Mouse (Mus musculus): Measurements from ENCODE around the gene Dmxl2. TPM values are rescaled to one million over a fixed set of nuclear protein-coding genes. Genes with fewer than 3 reads are reported as not detected.

Dmxl2 gene
- polyA plus RNA-seq, 1 experiment from 2014 or later: 0.92 TPM

- Histone ChIP-seq H3K4me1 (replicated peaks) (0 out of 2 replicates have a peak, but pooled peaks cover 4% of the 10 kb centered on the region), H3K27ac (no peak overlapping the region), H3K4me2 (no peak overlapping the region), H3K9ac (no peak overlapping the region), H3K36me3 (no peaks in the 10 kb centered on the region), H3K27me3 (peaks cover 43% of the 10 kb centered on the region), H3K4me3 (replicated peaks) (no peak overlapping the region), H3K9me3 (replicated peaks) (no peaks in the 10 kb centered on the region)
- ATAC-seq (ENCODE audit: low read depth) (no peak), DNase-seq (no peak)
- WGBS (ENCODE audit: insufficient replicate concordance): 67% methylated on average over 6 of the region's 6 CpGs
Observed at GRCm38 (mm10) chr9:54499291-54499690, 2.1 kb downstream of the Dmxl2 start.

GRCm38 (mm10) chr9:54490431-54490830, 11.0 kb downstream of the Dmxl2 start:
- Histone ChIP-seq H3K4me1 (replicated peaks) (peaks cover 6% of the 10 kb centered on the region; the same call in 1 of the 2 replicates), H3K4me2 (no peak overlapping the region)

GRCm38 (mm10) chr9:54489599-54489998, 11.8 kb downstream of the Dmxl2 start:
- DNase-seq (no peak), ATAC-seq (ENCODE audit: low read depth) (no peak)
- no peak overlapping the region for H3K4me3 ChIP-seq (replicated peaks)
- H3K36me3 ChIP-seq: no peaks in the 10 kb centered on the region
- no peak overlapping the region for H3K9ac ChIP-seq
- H3K27ac ChIP-seq: no peak overlapping the region
- no peaks in the 10 kb centered on the region for H3K9me3 ChIP-seq (replicated peaks)
- WGBS (ENCODE audit: insufficient replicate concordance): 22% methylated on average over 2 of the region's 2 CpGs
- no peak overlapping the region for H3K4me2 ChIP-seq
- H3K4me1 ChIP-seq (replicated peaks): peaks cover 14% of the 10 kb centered on the region
- no peaks in the 10 kb centered on the region for H3K27me3 ChIP-seq

More at GRCm38 (mm10) chr9:54490431-54490830, 11.0 kb downstream of the Dmxl2 start:
- DNase-seq: no peak
- Histone ChIP-seq H3K36me3 (no peaks in the 10 kb centered on the region), H3K4me3 (replicated peaks) (no peak overlapping the region), H3K27ac (no peak overlapping the region), H3K9ac (no peak overlapping the region), H3K9me3 (replicated peaks) (no peaks in the 10 kb centered on the region), H3K27me3 (no peaks in the 10 kb centered on the region)
- ATAC-seq (ENCODE audit: low read depth): no peak
- WGBS (ENCODE audit: insufficient replicate concordance): 72% methylated on average over 2 of the region's 2 CpGs

GRCm38 (mm10) chr9:54484927-54485326, 16.5 kb downstream of the Dmxl2 start:
- WGBS (ENCODE audit: insufficient replicate concordance): 38% methylated on average over 2 of the region's 2 CpGs
- Histone ChIP-seq H3K9me3 (replicated peaks) (no peaks in the 10 kb centered on the region), H3K4me3 (replicated peaks) (no peak overlapping the region), H3K4me1 (replicated peaks) (peaks cover 33% of the 10 kb centered on the region), H3K27me3 (no peaks in the 10 kb centered on the region), H3K27ac (no peak overlapping the region), H3K36me3 (no peaks in the 10 kb centered on the region), H3K4me2 (no peak overlapping the region), H3K9ac (no peak overlapping the region)
- DNase-seq (no peak), ATAC-seq (ENCODE audit: low read depth) (no peak)

- Histone ChIP-seq H3K27ac (0 out of 2 replicates have a peak overlapping the region, but pooled peaks have one; percentile 44), H3K9ac (no peak overlapping the region), H3K4me1 (replicated peaks) (peaks cover 29% of the 10 kb centered on the region), H3K9me3 (replicated peaks) (no peaks in the 10 kb centered on the region), H3K4me3 (replicated peaks) (no peak overlapping the region), H3K36me3 (no peaks in the 10 kb centered on the region), H3K4me2 (0 out of 2 replicates have a peak overlapping the region, but pooled peaks have one; percentile 4), H3K27me3 (no peaks in the 10 kb centered on the region)
- ATAC-seq (ENCODE audit: low read depth) (peak; percentile 85), DNase-seq (peak; percentile 47)
- WGBS (ENCODE audit: insufficient replicate concordance): 33% methylated on average over 4 of the region's 4 CpGs
Observed at GRCm38 (mm10) chr9:54483215-54483614, 18.2 kb downstream of the Dmxl2 start.

- Histone ChIP-seq H3K27me3 (no peaks in the 10 kb centered on the region), H3K36me3 (no peaks in the 10 kb centered on the region), H3K9ac (no peak overlapping the region), H3K4me3 (replicated peaks) (no peak overlapping the region), H3K9me3 (replicated peaks) (no peaks in the 10 kb centered on the region), H3K27ac (no peak overlapping the region), H3K4me2 (no peak overlapping the region), H3K4me1 (replicated peaks) (peaks cover 29% of the 10 kb centered on the region)
- ATAC-seq (ENCODE audit: low read depth) (no peak), DNase-seq (no peak)
- 80% methylated on average over 4 of the region's 4 CpGs for WGBS (ENCODE audit: insufficient replicate concordance)
Observed at GRCm38 (mm10) chr9:54482763-54483162, 18.7 kb downstream of the Dmxl2 start.

- Histone ChIP-seq H3K27ac (no peak overlapping the region), H3K4me1 (replicated peaks) (peaks cover 26% of the 10 kb centered on the region), H3K9me3 (replicated peaks) (no peaks in the 10 kb centered on the region), H3K27me3 (no peaks in the 10 kb centered on the region), H3K36me3 (no peaks in the 10 kb centered on the region), H3K9ac (no peak overlapping the region), H3K4me2 (no peak overlapping the region), H3K4me3 (replicated peaks) (no peak overlapping the region)
- ATAC-seq (ENCODE audit: low read depth) (no peak), DNase-seq (no peak)
- 77% methylated on average over 1 of the region's 1 CpGs for WGBS (ENCODE audit: insufficient replicate concordance)
Observed at GRCm38 (mm10) chr9:54479054-54479453, 22.4 kb downstream of the Dmxl2 start.

GRCm38 (mm10) chr9:54478117-54478516, 23.3 kb downstream of the Dmxl2 start:
- no peak for DNase-seq
- 46% methylated on average over 3 of the region's 3 CpGs for WGBS (ENCODE audit: insufficient replicate concordance)
- H3K27ac ChIP-seq: no peak overlapping the region
- no peak overlapping the region for H3K4me2 ChIP-seq
- H3K4me3 ChIP-seq (replicated peaks): no peak overlapping the region
- H3K27me3 ChIP-seq: no peaks in the 10 kb centered on the region
- peaks cover 19% of the 10 kb centered on the region for H3K4me1 ChIP-seq (replicated peaks)
- no peaks in the 10 kb centered on the region for H3K9me3 ChIP-seq (replicated peaks)
- no peak for ATAC-seq (ENCODE audit: low read depth)
- H3K36me3 ChIP-seq: no peaks in the 10 kb centered on the region
- no peak overlapping the region for H3K9ac ChIP-seq

- DNase-seq (no peak), ATAC-seq (ENCODE audit: low read depth) (peak; percentile 79)
- Histone ChIP-seq H3K36me3 (no peaks in the 10 kb centered on the region), H3K9me3 (replicated peaks) (no peaks in the 10 kb centered on the region), H3K4me1 (replicated peaks) (peaks cover 9% of the 10 kb centered on the region; the same call in 1 of the 2 replicates), H3K4me3 (replicated peaks) (no peak overlapping the region), H3K9ac (no peak overlapping the region), H3K27me3 (no peaks in the 10 kb centered on the region), H3K4me2 (no peak overlapping the region), H3K27ac (no peak overlapping the region)
- WGBS (ENCODE audit: insufficient replicate concordance): 33% methylated on average over 5 of the region's 5 CpGs
Observed at GRCm38 (mm10) chr9:54474546-54474945, 26.9 kb downstream of the Dmxl2 start.

- Histone ChIP-seq H3K4me2 (no peak overlapping the region), H3K27ac (no peak overlapping the region), H3K36me3 (no peaks in the 10 kb centered on the region), H3K9me3 (replicated peaks) (no peaks in the 10 kb centered on the region), H3K9ac (no peak overlapping the region), H3K4me1 (replicated peaks) (peaks cover 9% of the 10 kb centered on the region; the same call in 1 of the 2 replicates), H3K27me3 (no peaks in the 10 kb centered on the region), H3K4me3 (replicated peaks) (no peak overlapping the region)
- no peak for DNase-seq
- no peak for ATAC-seq (ENCODE audit: low read depth)
- 66% methylated on average over 4 of the region's 4 CpGs for WGBS (ENCODE audit: insufficient replicate concordance)
Observed at GRCm38 (mm10) chr9:54474031-54474430, 27.4 kb downstream of the Dmxl2 start.

- WGBS (ENCODE audit: insufficient replicate concordance): 17% methylated on average over 3 of the region's 3 CpGs
- Histone ChIP-seq H3K36me3 (no peaks in the 10 kb centered on the region), H3K27me3 (no peaks in the 10 kb centered on the region), H3K27ac (no peak overlapping the region), H3K4me2 (no peak overlapping the region), H3K4me3 (replicated peaks) (no peak overlapping the region), H3K9ac (no peak overlapping the region), H3K4me1 (replicated peaks) (peaks cover 9% of the 10 kb centered on the region; the same call in 1 of the 2 replicates), H3K9me3 (replicated peaks) (no peaks in the 10 kb centered on the region)
- no peak for DNase-seq
- no peak for ATAC-seq (ENCODE audit: low read depth)
Observed at GRCm38 (mm10) chr9:54472784-54473183, 28.6 kb downstream of the Dmxl2 start.

GRCm38 (mm10) chr9:54469339-54469738, 32.1 kb downstream of the Dmxl2 start:
- Histone ChIP-seq H3K27ac (no peak overlapping the region), H3K9ac (no peak overlapping the region), H3K9me3 (replicated peaks) (no peaks in the 10 kb centered on the region), H3K4me3 (replicated peaks) (no peak overlapping the region), H3K4me2 (no peak overlapping the region), H3K36me3 (no peaks in the 10 kb centered on the region), H3K27me3 (no peaks in the 10 kb centered on the region), H3K4me1 (replicated peaks) (peaks cover 5% of the 10 kb centered on the region; the same call in 1 of the 2 replicates)
- ATAC-seq (ENCODE audit: low read depth) (no peak), DNase-seq (no peak)
- 61% methylated on average over 2 of the region's 2 CpGs for WGBS (ENCODE audit: insufficient replicate concordance)

Measured in liver, embryonic 13.5 days (tissue).